Mouse (Mus musculus): Measurements from ENCODE around the gene Cep55.

DNA sequence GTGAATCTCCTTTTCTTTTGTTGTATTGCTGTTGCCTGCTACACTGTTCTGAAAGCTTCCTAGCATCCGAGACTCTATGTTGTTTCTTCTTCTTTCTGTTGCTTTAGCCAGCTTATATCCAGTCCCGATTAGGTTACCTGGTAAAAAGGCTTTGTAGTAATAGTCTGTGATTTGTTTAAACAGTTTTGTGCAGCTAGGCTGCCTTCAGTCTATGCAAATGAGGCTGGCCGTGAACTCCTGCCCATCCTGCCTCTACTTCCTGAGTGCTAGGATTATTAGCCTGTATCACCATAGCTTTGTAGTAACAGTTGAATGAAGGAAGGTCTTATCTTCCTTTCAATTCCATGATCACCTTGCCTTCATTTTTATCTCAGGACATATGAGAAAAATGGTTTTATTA lies 1.5 kb downstream of the Cep55 start:
- TF ChIP-seq CTCF (IDR thresholded peaks at IDR 0.05; ENCODE audit: control insufficient read depth, insufficient read depth, low read length), result no peak
- TF ChIP-seq POLR2A (IDR thresholded peaks at IDR 0.05; ENCODE audit: borderline replicate concordance, control insufficient read depth, low read depth, low read length), result no peak
